Mouse (Mus musculus): ENCODE data around the gene Zfp710. TPM values are rescaled to one million over a fixed set of nuclear protein-coding genes. Genes with fewer than 3 reads are reported as not detected.
A peak's percentile ranks its signal among the peaks of the same experiment; 100 is the strongest.

Gene Zfp710
- polyA plus RNA-seq, 1 experiment from 2014 or later = 18.3 TPM

DNA sequence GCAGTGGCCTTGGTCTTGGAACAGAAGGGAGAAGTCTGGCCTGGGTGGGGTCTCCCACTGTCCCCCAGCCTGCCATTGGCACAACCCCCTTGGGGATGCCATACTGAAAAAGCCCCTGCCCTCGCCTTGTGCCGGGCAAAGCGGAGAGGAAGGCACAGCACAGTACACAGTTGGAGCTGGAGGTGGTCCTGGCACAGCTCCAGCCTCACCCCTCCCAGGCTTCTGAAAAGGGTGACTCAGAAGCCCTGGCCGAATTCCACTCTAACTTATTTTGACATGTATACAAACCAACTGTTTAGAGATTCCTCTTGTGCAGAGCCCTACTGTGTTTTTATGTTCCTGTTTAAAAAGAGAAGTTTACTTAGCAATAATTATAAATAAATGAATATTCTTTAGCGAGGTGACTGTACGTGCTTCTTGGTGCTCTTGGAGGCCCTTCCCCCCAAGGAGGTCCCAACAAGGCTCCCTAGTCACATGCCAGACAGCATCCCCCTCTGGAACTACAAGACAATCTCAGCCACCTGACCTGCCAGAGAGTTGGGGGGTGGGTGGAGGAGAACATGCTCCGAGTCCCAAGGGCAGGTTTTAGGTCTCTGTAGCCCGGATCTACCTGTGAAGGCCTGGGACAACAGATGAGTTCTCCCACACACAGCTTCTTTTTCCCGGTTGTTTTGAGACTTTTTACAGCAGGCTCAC is 67.9 kb downstream of the Zfp710 start:
- no peak overlapping the region for H3K4me2 ChIP-seq
- H3K9ac ChIP-seq = no peak overlapping the region
- peaks cover 96% of the 10 kb centered on the region for H3K36me3 ChIP-seq
- peaks cover 13% of the 10 kb centered on the region for H3K4me1 ChIP-seq (replicated peaks)
- H3K4me3 ChIP-seq = no peak overlapping the region
- H3K27me3 ChIP-seq = no peaks in the 10 kb centered on the region
- 0 out of 2 replicates have a peak overlapping the region, but pooled peaks have one; percentile 32 for H3K27ac ChIP-seq
- WGBS = 70% methylated on average over 9 of the region's 9 CpGs
- H3K9me3 ChIP-seq = no peaks in the 10 kb centered on the region
- ATAC-seq (ENCODE audit: low FRiP score) = peak; percentile 30; the same call in 1 of the 2 replicates

DNA sequence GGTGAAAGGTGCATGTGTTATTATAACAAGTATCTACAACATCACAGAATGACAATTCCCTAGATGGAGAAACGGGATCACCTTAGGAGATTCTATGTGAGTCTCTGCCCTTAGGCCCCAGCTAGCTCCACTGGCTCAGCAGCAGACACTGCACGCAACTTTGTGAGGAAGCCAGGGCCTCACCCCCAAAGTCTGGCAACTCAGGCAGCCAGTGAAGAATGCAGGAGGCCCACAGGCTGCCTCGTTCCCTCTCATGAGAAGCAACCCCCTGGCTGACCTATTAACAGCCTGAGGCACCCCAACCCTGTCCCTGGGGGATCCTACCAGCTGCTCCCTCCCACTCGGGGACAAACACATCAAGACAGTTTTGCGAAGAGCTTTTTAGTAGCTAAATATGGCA is 69.9 kb downstream of the Zfp710 start:
- Histone ChIP-seq H3K9me3 (no peaks in the 10 kb centered on the region), H3K9ac (no peak overlapping the region), H3K27me3 (no peaks in the 10 kb centered on the region), H3K36me3 (peaks cover 99% of the 10 kb centered on the region), H3K4me1 (replicated peaks) (peaks cover 13% of the 10 kb centered on the region), H3K4me2 (no peak overlapping the region), H3K27ac (no peak overlapping the region; the same call in 1 of the 2 replicates), H3K4me3 (no peak overlapping the region)
- no peak for ATAC-seq (ENCODE audit: low FRiP score)
- WGBS = 61% methylated on average over 5 of the region's 5 CpGs

DNA sequence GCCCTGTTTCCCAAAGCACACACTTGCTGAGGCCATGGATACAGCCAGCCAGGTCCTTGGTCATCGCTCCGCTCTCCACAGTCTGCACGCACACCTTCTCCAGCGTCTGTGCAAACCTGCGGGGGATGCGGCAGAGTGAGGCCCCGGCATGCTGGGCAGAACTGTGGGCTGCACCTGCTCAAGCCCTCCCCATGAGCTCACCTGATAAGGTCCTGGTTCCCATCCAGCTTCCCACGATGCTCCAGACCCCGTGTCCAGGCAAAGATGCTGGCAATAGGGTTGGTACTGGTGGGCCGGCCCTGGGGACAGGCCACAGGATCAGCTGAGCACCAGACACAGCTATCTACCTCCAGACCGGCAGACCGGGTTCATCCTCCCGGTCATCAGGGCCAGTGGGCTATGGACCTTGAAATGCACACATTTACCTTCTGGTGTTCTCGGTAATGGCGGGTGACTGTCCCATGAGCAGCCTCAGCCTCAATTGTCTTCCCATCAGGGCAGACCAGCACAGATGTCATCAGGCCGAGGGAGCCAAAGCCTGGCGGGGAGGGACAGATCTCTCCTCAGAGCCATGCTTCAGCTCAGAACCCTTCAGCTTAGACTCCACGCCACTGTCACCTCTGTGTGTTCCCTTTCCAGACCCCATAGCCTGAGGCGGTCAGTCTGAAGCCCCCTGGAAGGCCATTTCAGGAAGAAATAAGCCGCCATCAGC is 71.1 kb downstream of the Zfp710 start:
- no peak for ATAC-seq (ENCODE audit: low FRiP score)
- Histone ChIP-seq H3K4me2 (no peak overlapping the region), H3K27me3 (no peaks in the 10 kb centered on the region), H3K4me1 (replicated peaks) (peaks cover 13% of the 10 kb centered on the region), H3K9ac (peak overlapping the region; percentile 11; the same call in 1 of the 2 replicates), H3K27ac (no peak overlapping the region), H3K4me3 (no peak overlapping the region), H3K36me3 (peaks cover 99% of the 10 kb centered on the region), H3K9me3 (no peaks in the 10 kb centered on the region)
- 89% methylated on average over 20 of the region's 20 CpGs for WGBS

DNA sequence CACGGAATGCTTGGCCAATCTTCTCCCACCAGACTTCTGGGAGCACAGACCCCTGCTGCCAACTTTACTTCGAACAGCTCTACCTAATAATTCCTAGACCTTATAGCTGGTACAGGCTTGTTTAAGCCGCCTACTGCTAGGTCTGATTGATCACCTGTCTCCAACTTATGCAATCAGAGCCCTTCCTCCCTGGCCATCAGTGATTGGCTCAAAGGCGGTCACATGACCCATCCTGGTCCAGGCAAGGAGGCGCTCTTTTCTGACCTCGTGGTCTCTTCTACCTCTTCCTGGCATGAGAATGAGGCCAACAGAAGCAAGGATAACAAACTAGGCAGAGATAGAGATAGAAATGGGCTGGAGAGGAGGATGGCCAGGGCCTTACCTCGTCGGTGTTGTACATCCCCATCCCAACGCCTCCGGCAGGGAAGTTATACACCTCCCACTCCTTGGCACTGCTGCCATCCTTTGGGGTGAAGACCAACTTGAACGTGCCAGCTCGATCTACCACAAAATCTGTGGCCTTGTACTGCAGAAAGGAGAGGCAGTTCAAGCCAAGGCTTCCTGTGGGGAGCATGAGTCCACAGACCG is 73.9 kb downstream of the Zfp710 start:
- H3K27ac ChIP-seq = no peak overlapping the region
- peaks cover 8% of the 10 kb centered on the region for H3K4me1 ChIP-seq (replicated peaks)
- H3K36me3 ChIP-seq = peaks cover 97% of the 10 kb centered on the region
- no peak overlapping the region for H3K4me2 ChIP-seq
- WGBS = 93% methylated on average over 13 of the region's 13 CpGs
- no peak overlapping the region for H3K4me3 ChIP-seq
- no peaks in the 10 kb centered on the region for H3K9me3 ChIP-seq
- ATAC-seq (ENCODE audit: low FRiP score) = no peak
- no peaks in the 10 kb centered on the region for H3K27me3 ChIP-seq
- no peak overlapping the region for H3K9ac ChIP-seq

DNA sequence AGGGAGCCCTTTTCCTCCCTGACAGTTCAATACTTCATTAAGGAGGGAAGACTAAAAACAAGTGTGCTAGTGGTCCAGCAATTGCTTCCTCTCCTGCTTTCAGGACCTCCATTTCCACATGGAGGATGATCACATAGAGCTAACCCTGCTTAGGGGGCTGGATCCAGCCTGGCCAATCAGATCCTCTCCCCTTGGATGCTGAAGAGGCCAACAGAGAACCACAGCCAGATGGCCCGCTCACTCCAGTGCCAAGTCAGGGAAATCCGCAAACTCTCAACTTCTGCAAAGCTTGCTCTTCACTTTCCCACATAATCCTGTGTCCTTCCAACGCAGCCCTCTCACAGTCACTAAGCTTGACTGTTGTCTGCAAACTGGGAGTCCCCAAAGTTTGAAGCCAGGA is 78.7 kb downstream of the Zfp710 start:
- no peak overlapping the region for H3K9ac ChIP-seq
- H3K4me1 ChIP-seq (replicated peaks) = peaks cover 9% of the 10 kb centered on the region; the same call in 1 of the 2 replicates
- peaks cover 54% of the 10 kb centered on the region for H3K36me3 ChIP-seq
- no peak overlapping the region for H3K4me3 ChIP-seq
- no peaks in the 10 kb centered on the region for H3K9me3 ChIP-seq
- ATAC-seq (ENCODE audit: low FRiP score) = no peak
- H3K4me2 ChIP-seq = no peak overlapping the region
- WGBS = 91% methylated on average over 3 of the region's 3 CpGs
- H3K27ac ChIP-seq = no peak overlapping the region
- no peaks in the 10 kb centered on the region for H3K27me3 ChIP-seq

DNA sequence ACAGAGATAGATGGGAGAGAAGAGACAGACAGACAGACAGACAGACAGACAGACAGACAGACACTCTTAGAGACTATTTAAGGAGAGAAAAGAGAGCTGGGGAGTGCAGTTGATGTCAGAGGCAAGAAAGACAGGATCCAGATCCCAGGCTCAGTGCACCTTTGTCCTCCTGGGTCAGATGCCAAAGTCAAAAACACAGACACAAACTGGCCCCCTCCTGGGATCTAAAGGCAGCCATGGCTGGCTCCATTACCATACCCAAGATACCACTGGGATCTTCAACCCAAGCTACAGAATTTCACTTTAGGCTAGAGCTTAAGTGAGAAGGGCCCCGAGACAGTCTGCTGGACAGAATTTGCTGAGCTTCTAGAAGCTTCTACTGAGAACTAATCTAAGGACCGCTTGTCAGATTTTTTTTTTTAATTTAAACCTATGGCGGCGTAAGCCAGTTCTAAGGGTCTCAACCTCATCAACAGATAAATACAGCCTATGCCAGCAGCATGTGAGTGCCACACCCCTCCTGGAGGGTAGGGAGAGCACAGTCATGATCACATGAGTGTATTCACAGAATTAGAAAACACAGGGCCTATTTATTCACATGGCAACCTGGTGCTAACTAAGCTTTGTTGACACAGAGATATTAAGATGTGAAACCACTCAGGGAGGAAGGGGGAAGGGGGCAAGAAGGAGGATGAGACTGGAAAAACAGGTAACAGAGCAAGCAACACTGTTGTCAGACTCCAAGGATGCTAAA is 81.2 kb downstream of the Zfp710 start:
- H3K4me2 ChIP-seq = no peak overlapping the region
- peaks cover 9% of the 10 kb centered on the region for H3K4me1 ChIP-seq (replicated peaks)
- no peak overlapping the region for H3K9ac ChIP-seq
- no peaks in the 10 kb centered on the region for H3K9me3 ChIP-seq
- ATAC-seq (ENCODE audit: low FRiP score) = no peak
- H3K27me3 ChIP-seq = no peaks in the 10 kb centered on the region
- H3K4me3 ChIP-seq = no peak overlapping the region
- peaks cover 36% of the 10 kb centered on the region for H3K36me3 ChIP-seq
- no peak overlapping the region for H3K27ac ChIP-seq
- WGBS = 93% methylated on average over 4 of the region's 4 CpGs

DNA sequence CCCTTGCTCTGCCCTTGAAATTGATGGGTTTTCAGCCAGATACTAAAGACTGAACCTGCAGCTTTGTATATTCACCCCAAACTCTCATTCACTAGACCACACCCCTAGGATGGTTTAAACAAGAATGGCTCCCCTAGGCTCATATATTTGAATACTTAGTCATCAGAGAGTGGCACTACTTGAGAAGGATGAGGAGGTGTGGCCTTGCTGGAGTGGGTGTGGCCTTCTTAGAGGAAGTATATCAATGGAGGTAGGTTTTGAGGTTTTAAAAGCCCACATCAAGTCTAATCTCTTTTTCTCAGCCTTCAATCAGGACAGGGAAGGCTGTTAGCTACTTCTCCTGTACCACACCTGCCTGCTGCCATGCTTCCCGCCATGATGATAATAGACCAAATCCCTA is 81.8 kb downstream of the Zfp710 start:
- no peak overlapping the region for H3K27ac ChIP-seq

DNA sequence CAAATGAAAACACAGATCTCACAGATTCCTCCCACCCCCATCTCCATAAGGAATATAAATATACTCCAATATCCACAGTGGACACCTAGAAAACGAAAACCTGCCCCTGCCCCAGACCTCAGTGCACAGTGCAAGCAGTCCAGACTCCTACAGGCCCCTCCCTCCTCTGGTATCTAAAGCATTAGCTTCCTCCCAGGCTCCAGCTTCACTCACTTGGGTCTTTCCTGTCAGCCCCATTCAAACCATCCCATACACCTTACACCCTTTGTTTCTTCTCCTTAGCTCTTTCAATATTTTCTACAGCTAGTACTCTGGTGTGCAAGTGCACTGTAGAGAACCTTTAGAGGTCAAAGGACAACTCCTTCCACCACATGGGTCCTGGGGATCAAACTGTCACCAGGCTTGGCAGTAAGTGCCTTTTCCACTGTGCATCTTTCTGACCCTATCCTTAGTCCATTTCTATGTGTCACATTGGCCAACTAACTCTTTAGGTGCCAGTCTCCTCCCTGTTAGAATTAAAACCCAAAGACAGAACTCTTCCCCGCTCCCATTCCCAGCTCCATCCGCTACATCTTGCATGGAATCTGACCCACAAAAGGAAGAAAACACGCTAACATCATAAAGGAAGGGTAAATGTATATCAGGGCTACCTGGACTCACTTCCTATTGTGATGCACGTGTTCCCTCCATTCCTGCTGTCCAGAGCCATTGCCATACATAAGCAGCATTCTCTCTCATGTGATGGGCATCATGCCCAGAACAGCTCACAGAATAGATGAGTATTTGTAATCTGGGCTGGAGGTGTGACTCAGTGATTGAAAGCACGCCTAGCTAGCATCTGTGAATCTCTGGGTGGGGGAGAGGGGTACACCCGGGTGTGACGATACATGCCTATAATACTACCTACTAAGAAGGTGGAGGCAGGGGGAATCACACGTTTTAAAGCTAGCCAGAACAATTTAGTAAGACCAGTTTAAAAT is 86.7 kb downstream of the Zfp710 start:
- Histone ChIP-seq H3K9ac (no peak overlapping the region), H3K4me3 (no peak overlapping the region), H3K4me1 (replicated peaks) (peaks cover 46% of the 10 kb centered on the region), H3K27ac (peak overlapping the region; percentile 19; the same call in 1 of the 2 replicates), H3K4me2 (no peak overlapping the region), H3K27me3 (no peaks in the 10 kb centered on the region), H3K36me3 (peaks cover 12% of the 10 kb centered on the region), H3K9me3 (no peaks in the 10 kb centered on the region)
- no peak for ATAC-seq (ENCODE audit: low FRiP score)
- 76% methylated on average over 9 of the region's 9 CpGs for WGBS

More for the DNA sequence above, 81.8 kb downstream of the Zfp710 start:
- 100% methylated on average over 1 of the region's 1 CpGs for WGBS
- Histone ChIP-seq H3K9me3 (no peaks in the 10 kb centered on the region), H3K4me3 (no peak overlapping the region), H3K27me3 (no peaks in the 10 kb centered on the region), H3K36me3 (peaks cover 30% of the 10 kb centered on the region), H3K9ac (no peak overlapping the region), H3K4me1 (replicated peaks) (peaks cover 14% of the 10 kb centered on the region), H3K4me2 (no peak overlapping the region)
- ATAC-seq (ENCODE audit: low FRiP score) = no peak

DNA sequence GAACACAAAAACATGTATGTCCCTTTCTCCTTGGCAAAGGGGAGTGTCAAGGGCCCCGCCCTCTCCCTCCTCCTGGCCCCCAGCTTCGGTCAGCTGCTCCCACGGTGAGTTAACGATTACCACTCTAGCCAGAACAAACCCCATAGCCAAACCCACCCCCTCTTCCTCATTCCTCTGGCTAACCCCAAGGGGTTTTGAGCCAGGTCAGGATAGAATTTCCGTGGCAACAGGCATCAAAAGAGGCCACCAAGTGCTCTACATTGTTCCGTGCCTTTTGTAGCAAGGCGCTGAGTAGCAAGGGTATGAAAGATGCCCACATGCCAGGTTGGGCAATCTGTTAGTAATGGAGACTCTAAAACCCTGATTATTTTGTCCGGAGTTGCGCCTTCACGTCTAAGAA is 89.4 kb downstream of the Zfp710 start:
- 0 out of 2 replicates have a peak, but pooled peaks have one; percentile 7 for ATAC-seq (ENCODE audit: low FRiP score)
- 3% methylated on average over 10 of the region's 10 CpGs for WGBS
- Histone ChIP-seq H3K27ac (peak overlapping the region; percentile 97), H3K9ac (peak overlapping the region; percentile 98), H3K4me1 (replicated peaks) (peaks cover 49% of the 10 kb centered on the region), H3K27me3 (no peaks in the 10 kb centered on the region), H3K4me2 (peak overlapping the region; percentile 85), H3K4me3 (peak overlapping the region; percentile 82), H3K36me3 (peaks cover 7% of the 10 kb centered on the region), H3K9me3 (no peaks in the 10 kb centered on the region)

DNA sequence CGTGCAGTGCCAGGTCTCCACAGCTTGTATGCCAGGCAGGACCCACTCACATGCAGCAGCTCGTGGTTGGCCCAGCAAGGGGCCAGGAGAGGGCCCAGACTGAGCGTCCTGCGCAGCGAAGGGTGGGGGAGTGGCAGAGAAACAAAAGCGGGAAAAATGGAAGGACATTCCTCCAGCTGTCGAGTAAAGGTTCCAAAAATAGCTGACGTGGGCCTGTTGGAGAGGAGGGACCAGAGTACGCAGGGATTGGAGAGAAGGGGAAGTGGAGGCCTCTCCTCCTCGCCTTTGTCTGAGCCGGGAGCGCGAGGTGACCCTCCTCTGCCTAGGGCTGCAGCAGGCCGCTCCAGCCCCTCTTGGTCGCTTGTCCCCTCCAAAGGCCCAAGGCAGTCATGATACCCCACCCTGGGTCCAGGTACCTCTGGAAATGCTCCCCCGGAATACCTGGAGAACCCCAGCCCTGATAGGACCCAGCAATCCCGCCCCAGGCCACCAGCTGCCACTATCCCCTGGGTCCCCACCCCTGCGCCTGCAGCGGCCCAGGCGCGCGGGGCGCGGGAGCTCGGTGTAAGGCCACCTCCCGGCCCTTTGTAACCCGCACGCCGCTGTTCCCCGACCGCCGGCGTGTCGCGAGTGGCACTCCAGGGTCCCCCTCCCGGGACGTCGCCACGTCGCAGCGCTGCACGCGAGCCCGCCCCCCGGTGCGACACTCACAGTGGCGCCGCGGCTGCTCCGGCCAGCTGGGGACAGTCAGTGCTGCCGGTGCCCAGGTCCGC is 90.0 kb downstream of the Zfp710 start:
- ATAC-seq (ENCODE audit: low FRiP score) = peak; percentile 76
- H3K9me3 ChIP-seq = no peaks in the 10 kb centered on the region
- peak overlapping the region; percentile 98 for H3K9ac ChIP-seq
- H3K36me3 ChIP-seq = peaks cover 7% of the 10 kb centered on the region
- H3K27ac ChIP-seq = peak overlapping the region; percentile 97
- peak overlapping the region; percentile 85 for H3K4me2 ChIP-seq
- peak overlapping the region; percentile 82 for H3K4me3 ChIP-seq
- H3K4me1 ChIP-seq (replicated peaks) = peaks cover 49% of the 10 kb centered on the region
- no peaks in the 10 kb centered on the region for H3K27me3 ChIP-seq
- WGBS = under 1% methylated on average over 52 of the region's 52 CpGs

Data from hindbrain, embryonic 13.5 days (tissue).